Mouse (Mus musculus) central nervous system, embryonic 18 days (tissue): ENCODE data around the gene Nos1. TPM values are rescaled to one million over a fixed set of nuclear protein-coding genes. Genes with fewer than 3 reads are reported as not detected.

Source experiments
- polyA plus RNA-seq: library from polyadenylated mRNA; depleted of rRNA; stranded (reverse); fragments of >200 nt; gene quantifications from 2 replicates; pipeline ENCODE4 v1.2.3, GENCODE M21; 2012; rRNA removed

Nos1 gene
- polyA plus RNA-seq = 6.9 and 8.9 TPM in 2 replicates

GRCm38 (mm10) chr5:117780681-117781080 lies at the start of gene Nos1:
Nos1 (plus strand) TSS chr5:117781032.

GRCm38 (mm10) chr5:117976657-117977500 lies 196.0 kb downstream of the Nos1 start, which contains the start of gene Fbxo21:
Fbxo21 (plus strand) TSS chr5:117976730.

Other genes starting within 250 kb of the Nos1 start
- gene Fbxo21, start 195.7 kb downstream of the Nos1 start, polyA plus RNA-seq = 152 and 169 TPM in 2 replicates
- 3.8 and 4.2 TPM in 2 replicates for gene Tesc, start 246.7 kb downstream of the Nos1 start, polyA plus RNA-seq